Mouse (Mus musculus) B cell, adult 62 days (primary cell): ENCODE data around the gene Rtl8b. TPM values are rescaled to one million over a fixed set of nuclear protein-coding genes. Genes with fewer than 3 reads are reported as not detected.

ENCODE experiments used
- total RNA-seq: library from RNA; stranded (reverse); gene quantifications from 4 replicates; pipeline ENCODE4 v1.2.4, GENCODE M21; 2023

The Rtl8b gene
- total RNA-seq, result 6.5 to 12.6 TPM (median 9.5 TPM) in 4 replicates

DNA sequence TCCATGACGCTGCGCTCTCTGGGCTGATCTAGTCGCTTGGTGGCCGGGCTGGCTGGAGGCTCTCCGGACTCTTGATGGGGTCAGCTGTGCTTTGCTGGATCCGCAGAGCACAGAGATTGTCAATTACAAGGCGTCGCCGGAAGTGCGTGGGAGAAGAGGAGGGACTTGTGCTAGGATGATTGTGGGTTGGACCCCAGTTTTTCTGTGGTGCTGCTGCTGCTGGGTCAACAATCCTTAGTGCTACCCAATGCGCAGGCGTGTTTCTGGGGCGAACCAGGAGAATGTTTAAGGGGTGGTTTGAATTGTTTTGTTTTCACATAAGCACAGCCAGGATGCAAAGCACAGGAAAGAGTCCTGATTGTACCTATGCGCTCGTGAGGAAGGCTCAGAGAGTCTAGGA, at the start of gene Rtl8b:
TSS of gene Rtl8b (minus strand) at position 115 of the 400 bp plus-strand sequence.

DNA sequence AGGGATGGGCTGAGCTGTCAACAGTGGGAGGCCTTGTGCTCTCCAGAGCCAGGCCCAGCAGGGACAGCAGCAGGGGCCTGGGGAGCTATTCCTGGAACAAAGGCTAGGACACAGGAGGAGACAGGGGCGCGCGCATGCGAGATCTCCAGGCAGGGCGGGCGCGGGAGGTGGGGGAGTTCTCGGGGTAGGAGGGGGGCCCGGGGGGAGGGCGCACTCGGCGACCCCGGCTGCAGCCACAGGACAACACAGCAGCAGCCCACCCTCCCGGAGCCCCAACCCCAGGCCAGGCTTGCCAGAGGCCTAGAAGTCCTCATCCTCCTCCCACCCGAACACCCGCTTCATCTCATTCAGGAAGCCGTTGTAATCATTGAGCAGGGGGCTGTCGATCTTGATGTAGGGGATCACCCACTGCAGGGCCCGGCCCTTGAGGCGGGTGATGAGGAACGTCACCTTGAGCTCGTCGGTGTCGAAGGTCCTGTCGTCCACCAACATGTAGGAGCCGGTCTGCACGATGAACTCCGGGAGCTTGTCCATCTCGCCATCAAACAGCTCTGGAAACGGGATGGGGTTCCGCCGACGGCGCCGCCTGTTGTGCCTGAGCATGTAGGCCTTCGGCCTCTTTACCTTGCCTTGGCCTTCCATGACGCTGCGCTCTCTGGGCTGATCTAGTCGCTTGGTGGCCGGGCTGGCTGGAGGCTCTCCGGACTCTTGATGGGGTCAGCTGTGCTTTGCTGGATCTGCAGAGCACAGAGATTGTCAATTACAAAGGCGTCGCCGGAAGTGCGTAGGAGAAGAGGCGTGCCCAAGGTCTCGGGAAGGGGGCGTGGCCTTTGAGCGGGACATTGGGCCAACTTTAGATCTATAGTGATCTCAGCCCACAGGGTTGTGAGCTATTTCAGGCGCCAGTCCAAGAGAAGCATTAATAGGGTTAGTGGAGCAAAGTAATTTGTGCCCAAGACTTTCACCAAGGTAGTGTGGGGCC, 26.9 kb downstream of the Rtl8b start, which contains the start of gene Rtl8a:
TSS of gene Rtl8a (minus strand) at position 703 of the 982 bp plus-strand sequence.

Other genes with a start within 250 kb of the Rtl8b start
- gene Etd, start 235.5 kb downstream of the Rtl8b start, total RNA-seq, result not detected in 4 replicates
- 3.7 to 6.0 TPM (median 5.2 TPM) in 3 of 4 replicates, not detected in the other for gene Rtl8c, start 62.4 kb downstream of the Rtl8b start, total RNA-seq
- gene Gm14597, start 61.4 kb downstream of the Rtl8b start, total RNA-seq, result not detected in 4 replicates
- 8.8 to 11.0 TPM (median 9.3 TPM) in 4 replicates for gene Rtl8a, start 26.7 kb downstream of the Rtl8b start, total RNA-seq
- not detected in 4 replicates for gene 4930502E18Rik, start 54.4 kb upstream of the Rtl8b start, total RNA-seq
- not detected in 4 replicates for gene 1700013H16Rik, start 87.4 kb upstream of the Rtl8b start, total RNA-seq
- not detected in 4 replicates for gene Zfp36l3, start 106.0 kb upstream of the Rtl8b start, total RNA-seq
- 1.2 to 3.1 TPM (median 2.4 TPM) in 3 of 4 replicates, not detected in the other for gene Xlr, start 127.3 kb upstream of the Rtl8b start, total RNA-seq